Mouse (Mus musculus): ENCODE data around the gene Wdr95. TPM values are rescaled to one million over a fixed set of nuclear protein-coding genes. Genes with fewer than 3 reads are reported as not detected.

Gene Wdr95
- 2.5 and 3.0 TPM in 2 replicates for polyA plus RNA-seq (2012; rRNA removed)

GRCm38 (mm10) chr5:149527999-149528729, at the start of gene Wdr95:
TSS of gene Wdr95 (plus strand) at chr5:149528679.

GRCm38 (mm10) chr5:149636075-149636920, 107.8 kb downstream of the Wdr95 start, which contains the start of gene Hsph1:
TSS of gene Hsph1 (minus strand) at chr5:149636376.

Other genes starting within 250 kb of the Wdr95 start
- gene Medag, start 116.9 kb upstream of the Wdr95 start, polyA plus RNA-seq (2012; rRNA removed): 7.2 and 11.1 TPM in 2 replicates
- gene Tex26, start 89.0 kb upstream of the Wdr95 start, polyA plus RNA-seq (2012; rRNA removed): 0.16 and 0.40 TPM in 2 replicates
- gene Hsph1, start 107.7 kb downstream of the Wdr95 start, polyA plus RNA-seq (2012; rRNA removed): 16.5 and 20.8 TPM in 2 replicates
- 10.7 and 11.2 TPM in 2 replicates for gene B3glct, start 149.6 kb downstream of the Wdr95 start, polyA plus RNA-seq (2012; rRNA removed)

Data from ovary, adult 2 months (tissue).